Mouse (Mus musculus) gastrocnemius, postnatal 4 days (tissue): ENCODE data around the gene Ctnnbl1. TPM values are rescaled to one million over a fixed set of nuclear protein-coding genes. Genes with fewer than 3 reads are reported as not detected.

Source experiments
- DNase-seq, 2 experiments: peaks; one replicate each; pipeline ENCODE4 v3.0.0; 2021 to 2022; ENCODE audit warnings: low spot score in 2 of 2, mixed read lengths in 2 of 2
- long read RNA-seq, 2 experiments: library from polyadenylated mRNA; stranded (forward); transcript quantifications; one replicate each; pipeline ENCODE4 v2.0.0; 2021
- total RNA-seq, 2 experiments: library from RNA; stranded (reverse); gene quantifications; 2 replicates each; pipeline ENCODE4 v1.2.3; 2021

Gene Ctnnbl1
- 10 to 100 TPM; 19.8 to 20.3 TPM for total RNA-seq
- long read RNA-seq, experiment 1, transcript Ctnnbl1-201 (16 exons, 2,442 nt) = major isoform, 58 of 105 reads
- long read RNA-seq, experiment 1, partial matches to known transcripts = 35 of 105 reads
- long read RNA-seq, experiment 1, other reads (novel, unspliced or antisense) = 12 of 105 reads
- long read RNA-seq, experiment 2, transcript Ctnnbl1-201 (16 exons, 2,442 nt) = major isoform, 44 of 68 reads
- long read RNA-seq, experiment 2, partial matches to known transcripts = 13 of 68 reads
- long read RNA-seq, experiment 2, other reads (novel, unspliced or antisense) = 11 of 68 reads

DNA sequence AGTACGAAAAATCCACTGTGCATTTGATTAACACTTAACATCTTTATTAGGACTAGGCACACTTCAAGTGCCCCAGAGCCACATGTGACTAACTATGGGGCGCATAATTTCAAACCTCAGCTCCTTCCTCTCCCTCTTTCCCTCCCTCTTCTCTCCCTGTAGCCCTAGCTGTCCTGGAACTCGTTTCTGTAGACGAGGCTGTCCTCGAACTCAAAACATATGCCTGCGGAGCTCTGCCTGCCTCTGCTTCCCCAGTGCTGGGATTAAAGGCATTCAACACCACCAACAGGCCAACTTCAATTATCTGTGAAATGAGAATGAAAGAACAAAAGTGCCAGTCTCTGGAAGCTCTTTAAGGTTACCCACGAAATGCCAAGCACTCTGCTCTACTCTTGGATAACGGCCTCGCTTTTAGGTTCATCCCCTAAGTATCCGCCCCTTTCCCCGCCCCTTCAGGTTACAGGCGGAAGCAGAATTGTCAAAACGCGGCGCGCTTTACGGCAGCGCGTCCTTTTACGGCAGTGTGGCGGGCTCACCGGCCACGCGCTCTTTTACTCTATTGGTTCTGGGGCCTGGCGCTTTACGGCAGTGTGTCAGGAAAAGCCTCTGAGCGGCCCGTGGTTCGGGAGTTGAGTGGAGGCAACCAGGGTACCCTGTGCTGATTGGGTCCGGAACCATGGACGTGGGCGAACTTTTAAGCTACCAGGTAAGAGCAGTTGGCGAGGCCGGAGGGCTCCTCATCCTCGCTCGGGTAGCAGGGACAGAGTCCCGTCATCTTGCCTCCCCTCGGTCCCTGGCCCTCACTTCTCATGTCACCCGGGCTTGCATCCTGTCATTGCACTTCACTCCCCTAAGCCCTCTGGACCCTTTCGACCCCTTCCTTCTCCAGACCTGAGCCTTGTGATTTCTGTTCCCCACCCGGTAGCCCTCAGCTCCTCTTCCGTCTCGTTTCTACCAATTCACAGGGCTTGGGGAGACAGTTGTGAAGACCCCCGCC is at the start of gene Ctnnbl1:
TSS of gene Ctnnbl1 (plus strand) at position 548 of the 997 bp plus-strand sequence.
- DNase-seq = peak; percentile 97 to 99

DNA sequence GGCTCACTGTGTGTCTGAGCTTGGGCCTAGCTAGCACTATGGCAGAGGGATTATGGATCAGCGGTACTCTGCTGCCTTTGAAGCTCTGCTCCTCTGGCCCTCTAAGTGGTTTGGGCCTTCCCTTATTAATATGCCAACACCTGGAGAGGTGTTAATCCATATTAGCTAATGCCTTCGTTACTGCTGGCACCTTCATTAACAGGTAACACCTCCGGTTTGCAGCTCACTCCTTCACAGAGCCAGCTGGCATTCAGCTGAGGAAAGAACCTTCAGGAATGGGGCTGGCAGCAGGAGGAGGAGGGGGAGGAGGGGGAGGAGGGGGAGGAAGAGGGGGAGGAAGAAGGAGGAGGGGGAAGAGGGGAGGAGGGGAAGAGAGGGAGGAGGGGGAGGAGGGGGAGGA is 49.7 kb upstream of the Ctnnbl1 start:
- DNase-seq = no peak

DNA sequence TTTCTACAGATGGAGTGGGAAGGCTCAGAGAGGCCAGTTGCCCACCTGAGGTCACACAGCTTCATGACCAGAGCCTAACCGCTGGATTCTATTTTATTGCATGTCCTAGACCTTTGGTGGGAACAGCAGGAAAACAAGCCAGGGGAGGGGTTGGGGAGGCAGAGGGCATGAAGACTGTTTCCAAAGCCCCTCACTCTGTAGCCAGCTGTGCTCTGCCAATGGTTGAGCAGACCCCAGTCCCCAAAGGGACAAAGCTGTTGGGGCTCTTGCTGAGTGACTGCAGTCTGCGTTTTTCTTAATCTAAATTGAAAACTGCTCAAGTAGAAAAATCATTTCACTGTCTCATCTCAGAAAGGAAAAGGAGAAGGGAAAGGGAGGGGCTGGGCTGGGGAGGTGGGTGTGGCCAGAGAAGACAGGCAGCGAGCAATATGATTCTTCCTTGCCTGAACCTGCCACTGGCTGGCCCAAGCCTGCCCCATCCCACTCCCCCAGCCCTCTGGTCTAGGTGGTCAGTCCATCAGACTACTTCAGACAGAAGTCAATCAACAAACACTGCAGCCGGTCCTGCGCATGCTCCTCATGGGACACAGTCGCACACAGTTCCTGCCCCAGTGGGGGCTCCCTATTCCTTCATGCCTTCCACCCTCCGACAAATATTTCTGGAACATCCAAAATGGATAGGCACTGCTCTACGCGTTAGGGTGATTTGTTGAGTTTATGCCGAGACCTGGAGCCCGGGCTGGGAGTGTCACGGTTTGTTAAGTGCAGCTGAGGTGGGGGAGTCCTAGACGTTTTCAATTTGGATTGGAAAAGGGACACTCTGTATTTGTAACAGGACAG is 45.7 kb upstream of the Ctnnbl1 start:
- DNase-seq = no peak

GRCm38 (mm10) chr2:157692365-157692932 is 44.8 kb upstream of the Ctnnbl1 start:
- no peak for DNase-seq

DNA sequence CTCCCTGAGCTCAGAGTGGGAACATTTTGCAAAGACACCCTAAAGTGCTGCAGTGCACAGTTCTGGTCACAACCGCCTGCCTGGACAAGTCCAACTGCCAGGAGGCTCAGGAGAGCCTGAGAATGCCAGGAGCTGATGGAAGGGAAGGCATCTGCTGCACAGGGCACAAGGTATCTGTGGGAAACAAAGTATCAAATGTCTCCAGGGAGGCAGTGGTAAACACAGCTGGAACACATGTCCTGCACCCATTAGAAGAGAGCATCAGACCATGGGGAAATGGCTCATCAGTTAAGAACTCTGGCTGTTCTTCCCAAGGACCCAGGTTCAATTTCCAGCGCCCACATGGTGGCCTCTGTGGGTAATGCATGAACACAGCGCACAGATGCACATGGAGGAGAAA is 43.6 kb upstream of the Ctnnbl1 start:
- no peak for DNase-seq

DNA sequence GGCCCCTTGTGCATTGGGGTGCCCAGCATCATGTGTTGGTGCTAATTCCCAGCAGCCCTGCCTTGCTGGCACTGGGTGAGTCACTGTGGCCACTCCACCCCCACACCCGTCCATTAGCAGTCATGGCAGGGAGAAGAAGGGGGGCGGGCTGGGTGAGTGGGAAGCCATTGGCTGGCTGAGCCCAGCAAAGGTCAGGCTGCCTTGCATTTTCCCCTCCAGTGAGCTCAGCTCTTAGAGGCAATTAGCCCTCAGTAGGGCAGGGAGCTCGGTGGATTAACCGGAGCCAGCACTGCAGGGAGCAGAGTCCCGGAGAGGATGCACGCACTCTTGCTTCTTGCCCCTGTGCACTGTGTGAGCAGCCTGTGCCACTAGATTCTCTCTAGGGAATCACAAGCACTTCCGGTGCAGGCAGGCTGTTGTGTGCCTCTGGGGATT is 40.9 kb upstream of the Ctnnbl1 start:
- no peak for DNase-seq

DNA sequence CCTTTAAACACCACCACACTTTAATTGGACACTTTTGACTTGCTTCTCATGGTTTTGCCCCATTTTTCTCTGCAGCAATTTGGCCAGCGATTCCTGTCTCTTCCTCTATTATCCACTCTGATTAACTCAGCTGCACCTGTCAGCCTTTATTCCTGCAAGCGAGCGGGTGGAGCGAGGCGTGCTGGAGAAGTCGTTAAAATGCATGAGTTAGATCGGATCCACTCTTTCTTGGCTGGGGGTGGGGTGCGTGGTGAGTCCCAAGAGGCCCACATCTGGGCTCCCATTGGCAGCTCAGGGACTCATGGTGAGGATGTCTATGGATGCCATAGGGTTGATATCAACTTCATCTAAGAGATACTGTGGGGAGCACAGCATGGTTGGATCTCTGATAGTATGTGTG is 34.0 kb upstream of the Ctnnbl1 start:
- no peak for DNase-seq

DNA sequence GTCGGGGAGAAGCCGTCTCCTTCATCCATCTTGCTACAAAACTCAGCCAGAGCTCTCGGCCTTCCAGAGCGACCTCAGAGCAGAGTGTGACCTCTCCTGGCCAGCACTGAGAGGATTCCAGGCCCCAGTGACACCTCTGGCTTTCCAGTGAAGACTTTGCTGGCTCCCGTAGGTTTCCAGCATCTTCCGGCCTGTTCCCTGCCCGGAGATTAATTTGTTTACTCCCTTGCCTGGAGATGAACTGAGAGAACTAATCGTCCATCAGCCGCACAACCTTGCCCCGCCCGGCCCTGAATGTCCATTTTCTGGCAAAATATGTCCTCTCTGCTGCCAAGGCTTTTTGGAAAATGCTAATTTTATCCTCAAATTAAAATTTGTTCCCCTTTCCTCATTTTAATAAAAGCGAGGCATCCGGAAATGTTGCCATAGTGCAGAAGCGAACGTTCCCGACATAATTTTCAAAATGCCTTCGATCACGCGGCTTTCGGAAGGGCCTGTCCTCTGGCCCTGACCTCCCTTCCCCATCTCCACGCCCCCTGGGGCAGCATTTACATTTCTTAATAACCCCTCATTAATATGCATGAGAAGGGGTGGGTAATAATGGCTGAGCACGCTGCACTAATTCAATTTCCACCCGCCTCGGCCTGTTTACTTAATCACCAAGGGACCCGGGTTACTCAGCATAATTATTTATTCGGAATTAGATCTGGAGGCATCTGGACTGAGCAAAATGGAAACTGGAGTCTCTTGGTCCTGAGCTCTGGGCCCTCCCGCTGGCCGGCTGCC is 32.0 kb upstream of the Ctnnbl1 start:
- no peak for DNase-seq

- no peak for DNase-seq
Measured at GRCm38 (mm10) chr2:157705777-157706158, 31.4 kb upstream of the Ctnnbl1 start.

DNA sequence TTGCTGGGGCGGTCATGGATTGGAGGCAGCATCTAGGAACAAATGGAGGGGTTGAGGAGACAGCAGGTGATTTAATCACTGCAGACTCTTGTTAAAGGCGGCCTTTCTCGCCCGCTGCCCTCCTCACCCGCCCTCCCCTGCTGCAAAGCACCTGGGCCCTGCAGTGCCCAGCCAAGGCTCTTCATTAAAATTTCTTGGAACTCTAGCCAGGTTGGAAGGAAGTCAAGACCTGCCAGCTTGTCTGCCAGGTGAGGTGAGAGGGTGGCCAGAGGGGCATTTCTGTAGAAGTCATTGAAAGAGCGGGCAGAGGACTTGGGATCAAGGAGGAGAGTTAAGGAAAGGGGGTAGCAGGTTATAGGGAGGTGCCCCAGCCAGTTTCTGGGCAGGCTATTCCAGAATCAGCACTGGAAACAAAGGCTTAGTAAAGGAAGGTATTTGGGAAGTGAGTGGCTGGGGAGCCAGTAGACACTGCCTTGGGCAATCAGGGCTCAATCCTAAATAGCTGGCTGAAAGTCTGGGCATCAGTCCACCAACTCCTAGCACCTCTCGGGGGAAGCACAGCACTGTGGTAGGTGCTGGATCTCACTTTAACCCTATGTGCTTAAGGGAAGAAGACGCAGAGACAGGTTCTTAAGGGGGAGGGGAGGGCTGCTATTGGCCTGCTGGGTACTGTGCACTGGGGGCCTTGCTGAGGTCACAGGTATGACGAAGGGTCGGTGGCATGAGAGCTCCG is 29.8 kb upstream of the Ctnnbl1 start:
- no peak for DNase-seq

DNA sequence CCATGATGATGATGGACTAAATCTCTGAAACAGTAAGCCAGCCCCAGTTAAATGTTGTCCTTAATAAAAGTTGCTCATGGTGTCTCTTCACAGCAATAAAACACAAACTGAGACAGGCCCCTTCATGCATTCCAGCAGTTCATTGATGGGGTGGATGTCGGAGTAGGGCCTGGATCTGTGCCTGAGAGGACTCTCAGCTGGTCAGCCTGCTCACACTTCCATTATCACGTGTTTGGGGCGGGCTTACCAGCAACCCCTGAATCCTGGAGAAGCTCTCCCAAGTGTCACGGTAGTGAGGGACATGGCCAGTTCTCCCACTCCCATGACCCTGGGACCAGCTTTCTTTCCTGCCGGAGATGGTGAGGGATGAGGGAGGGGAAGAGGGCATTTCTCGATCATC is 24.5 kb upstream of the Ctnnbl1 start:
- DNase-seq = no peak

DNA sequence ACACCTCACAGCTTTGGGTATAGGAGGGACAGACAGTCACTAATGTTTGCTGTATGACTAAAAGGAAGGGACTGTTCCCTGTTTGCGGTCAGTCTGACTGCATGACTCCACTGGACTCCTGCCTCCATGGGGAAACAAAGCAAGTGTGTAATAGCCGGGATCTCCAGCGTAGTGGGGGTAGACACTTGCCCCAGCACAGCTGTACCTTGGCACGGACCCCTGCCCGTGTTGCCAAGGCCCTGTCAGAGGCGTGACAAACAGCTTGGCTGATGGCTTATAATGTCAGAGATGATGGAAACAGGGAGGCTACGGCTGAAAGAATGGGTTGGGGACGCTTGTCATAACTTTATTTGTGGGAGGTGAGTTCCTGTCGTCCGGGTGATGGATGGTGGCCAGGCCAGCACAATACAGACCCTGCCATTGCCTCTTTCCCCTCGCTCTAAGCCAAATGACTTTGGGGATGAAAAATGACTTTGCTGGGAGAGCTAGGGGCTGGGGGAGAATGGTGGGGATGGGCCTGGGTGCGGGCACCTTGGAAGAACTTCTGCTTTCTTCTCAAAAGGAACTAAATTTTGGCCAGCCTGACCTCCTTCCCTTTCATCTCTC is 21.5 kb upstream of the Ctnnbl1 start:
- DNase-seq = no peak

GRCm38 (mm10) chr2:157718441-157718840 is 18.8 kb upstream of the Ctnnbl1 start:
- DNase-seq = no peak

DNA sequence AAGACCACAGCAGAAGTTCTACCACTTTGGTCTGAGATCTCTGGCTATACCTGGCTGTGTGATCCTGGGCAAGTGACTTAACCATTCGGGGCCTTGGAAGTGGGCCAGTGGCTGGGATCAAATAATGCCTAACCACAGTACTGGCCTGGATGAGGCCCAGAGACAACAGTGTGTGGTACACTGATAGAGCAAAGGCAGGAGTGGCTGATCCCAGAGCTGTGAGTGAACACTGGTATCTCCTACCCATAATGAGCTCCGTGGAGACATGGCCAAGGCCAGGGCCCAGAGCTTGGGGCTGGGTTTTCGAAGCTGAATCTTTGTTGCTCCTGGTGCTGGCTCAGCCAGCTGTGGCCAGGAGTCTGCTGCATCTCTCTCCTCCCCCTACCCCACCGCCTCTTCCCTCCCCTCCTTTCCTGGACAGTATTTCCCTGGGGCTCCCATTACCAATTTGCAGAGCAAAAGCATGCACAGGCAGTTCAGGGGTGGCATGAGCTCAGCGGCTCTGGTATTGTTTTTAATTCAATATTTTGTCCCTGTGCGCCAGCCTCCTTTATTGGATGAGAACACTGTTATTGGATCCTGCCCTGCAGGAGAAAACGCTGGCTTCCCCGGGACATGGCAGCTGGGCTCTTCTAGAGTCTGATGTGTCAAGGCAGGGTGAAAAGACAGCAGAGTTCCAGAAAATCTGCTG is 13.2 kb upstream of the Ctnnbl1 start:
- DNase-seq = no peak

- DNase-seq = no peak
Measured at GRCm38 (mm10) chr2:157724574-157724914, 12.7 kb upstream of the Ctnnbl1 start.

GRCm38 (mm10) chr2:157744619-157745018 is 7.4 kb downstream of the Ctnnbl1 start:
- no peak for DNase-seq

DNA sequence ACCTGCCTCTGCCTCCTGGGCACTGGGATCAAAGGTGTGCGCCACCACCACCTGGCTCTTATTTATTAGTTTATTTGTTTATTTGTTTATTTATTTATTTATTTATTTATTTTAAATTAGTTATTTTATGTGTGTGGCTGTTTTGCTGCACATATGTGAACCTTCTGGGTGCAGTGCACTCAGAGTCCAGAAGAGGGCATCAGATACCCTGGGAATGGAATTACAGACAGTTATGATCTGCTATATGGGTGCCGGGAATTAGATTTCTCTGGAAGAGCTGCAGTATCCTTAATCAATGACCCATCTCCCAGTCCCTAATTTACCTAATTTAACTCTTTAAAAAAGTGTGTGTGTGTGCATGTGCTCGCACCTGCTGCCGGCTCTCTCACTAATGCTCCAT is 8.5 kb downstream of the Ctnnbl1 start:
- DNase-seq = no peak

DNA sequence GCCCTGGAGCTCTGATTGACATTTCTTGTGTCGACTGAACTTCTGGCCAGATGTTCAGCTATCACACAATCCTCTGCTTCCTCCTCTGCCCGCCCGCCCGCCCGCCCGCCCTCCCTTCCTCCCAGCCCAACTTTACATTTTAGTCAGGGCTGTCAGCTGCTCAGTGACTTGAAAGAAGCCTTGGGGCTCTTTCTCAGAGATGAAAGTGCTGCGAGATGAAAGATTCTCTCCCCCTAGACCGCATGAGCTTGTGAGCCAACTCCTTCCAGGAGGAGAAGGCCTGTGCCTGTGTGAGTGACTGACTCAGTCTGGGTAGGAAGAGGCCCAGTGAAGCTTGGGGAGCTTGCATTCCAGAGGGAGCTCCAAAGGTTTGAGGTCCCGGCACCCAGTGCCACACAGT is 9.4 kb downstream of the Ctnnbl1 start:
- DNase-seq = no peak

GRCm38 (mm10) chr2:157747989-157748388 is 10.8 kb downstream of the Ctnnbl1 start:
- no peak for DNase-seq
